Mouse (Mus musculus) liver, embryonic 14.5 days (tissue): ENCODE results near the gene Rtn2. TPM values are rescaled to one million over a fixed set of nuclear protein-coding genes. Genes with fewer than 3 reads are reported as not detected.

Source experiments
- ATAC-seq: fragments of 200-750 bp; cut with Nextera tagmentation; 2 replicates; pipeline ENCODE4 v1.8.0; 2017; ENCODE audit warnings: moderate number of reproducible peaks, mild to moderate bottlenecking, moderate library complexity; ENCODE audit not compliant: insufficient read depth
- DNase-seq, 3 experiments: peaks; one replicate each; pipeline ENCODE4 v3.0.0-alpha.2; 2012 to 2013; ENCODE audit warnings: low read depth in 3 of 3, low spot score in 3 of 3
- H3K27ac ChIP-seq: fragments of 300-500 bp; sonication (generic); 2 replicates; pipeline ENCODE4 v1.5.1; 2014; ENCODE audit warnings: moderate library complexity, mild to moderate bottlenecking, control low read depth, inconsistent platforms
- H3K27me3 ChIP-seq: fragments of 300-500 bp; sonication (generic); 2 replicates; pipeline ENCODE4 v1.6.1; 2014; ENCODE audit warnings: mild to moderate bottlenecking, low read length, moderate library complexity; ENCODE audit not compliant: control insufficient read depth, insufficient read depth
- H3K36me3 ChIP-seq: fragments of 300-500 bp; sonication (generic); replicated peaks from 2 replicates; pipeline ENCODE4 v1.6.1; 2014; ENCODE audit warnings: low read depth; ENCODE audit not compliant: control insufficient read depth, insufficient read depth
- H3K4me1 ChIP-seq, 2 experiments: fragments of 200-500 bp in 1 of 2; fragments of 300-500 bp in 1 of 2; sonication (generic) in 1 of 2; replicated peaks; 2 replicates each; pipeline ENCODE4 v1.6.1; 2012 to 2014; ENCODE audit warnings: antibody characterized with exemption in 1 of 2, inconsistent platforms in 1 of 2, low read length in 1 of 2; ENCODE audit not compliant: control insufficient read depth in 2 of 2, insufficient read depth in 2 of 2
- H3K4me2 ChIP-seq: fragments of 300-500 bp; sonication (generic); 2 replicates; pipeline ENCODE4 v1.6.1; 2014; ENCODE audit warnings: low read depth, mild to moderate bottlenecking, control low read depth, moderate library complexity
- H3K4me3 ChIP-seq, 2 experiments: fragments of 200-500 bp in 1 of 2; fragments of 300-500 bp in 1 of 2; sonication (generic) in 1 of 2; 2 replicates each; pipeline ENCODE4 v1.5.1; 2012 to 2014; ENCODE audit warnings: low read depth in 2 of 2, low read length in 2 of 2, mild to moderate bottlenecking in 2 of 2, control low read depth in 1 of 2, inconsistent platforms in 1 of 2, moderate library complexity in 1 of 2; ENCODE audit not compliant: insufficient read depth in 1 of 2
- H3K9ac ChIP-seq: fragments of 300-500 bp; sonication (generic); replicated peaks from 2 replicates; pipeline ENCODE4 v1.6.1; 2014; ENCODE audit warnings: mild to moderate bottlenecking, control low read depth, moderate library complexity
- H3K9me3 ChIP-seq: fragments of 300-500 bp; sonication (generic); 2 replicates; pipeline ENCODE4 v1.6.1; 2016; ENCODE audit warnings: low read length, mixed read lengths; ENCODE audit not compliant: control insufficient read depth
- CTCF ChIP-seq: IDR thresholded peaks from 2 replicates; pipeline ENCODE4 v1.5.1; 2016; ENCODE audit warnings: antibody characterized with exemption, low read depth, control low read depth
- EP300 ChIP-seq: IDR thresholded peaks from 2 replicates; pipeline ENCODE4 v1.6.1; 2016; ENCODE audit warnings: antibody characterized with exemption, low read depth
- WGBS: fragments of 180-500 bp; shearing (Covaris S2); extraction: QIAGEN DNeasy Blood & Tissue Kit; methylation state at CpG from one replicate; pipeline ENCODE4 v1.1.7; 2014; ENCODE audit not compliant: insufficient replicate concordance; 5-methylcytosine and 5-hydroxymethylcytosine counted together
- polyA plus RNA-seq, 2 experiments: library from polyadenylated mRNA; depleted of rRNA in 1 of 2; stranded (reverse) in 1 of 2; unstranded in 1 of 2; fragments of >200 nt; fragmentation: Nextera tagmentation in 1 of 2; extraction: Ambion mirVana in 1 of 2; gene quantifications; 2 replicates each; pipeline versions ENCODE4 v1.2.1 to v1.2.3; 2012 to 2014

Rtn2 gene
- polyA plus RNA-seq, 2 experiments: 2.6 to 2.9 TPM

DNA sequence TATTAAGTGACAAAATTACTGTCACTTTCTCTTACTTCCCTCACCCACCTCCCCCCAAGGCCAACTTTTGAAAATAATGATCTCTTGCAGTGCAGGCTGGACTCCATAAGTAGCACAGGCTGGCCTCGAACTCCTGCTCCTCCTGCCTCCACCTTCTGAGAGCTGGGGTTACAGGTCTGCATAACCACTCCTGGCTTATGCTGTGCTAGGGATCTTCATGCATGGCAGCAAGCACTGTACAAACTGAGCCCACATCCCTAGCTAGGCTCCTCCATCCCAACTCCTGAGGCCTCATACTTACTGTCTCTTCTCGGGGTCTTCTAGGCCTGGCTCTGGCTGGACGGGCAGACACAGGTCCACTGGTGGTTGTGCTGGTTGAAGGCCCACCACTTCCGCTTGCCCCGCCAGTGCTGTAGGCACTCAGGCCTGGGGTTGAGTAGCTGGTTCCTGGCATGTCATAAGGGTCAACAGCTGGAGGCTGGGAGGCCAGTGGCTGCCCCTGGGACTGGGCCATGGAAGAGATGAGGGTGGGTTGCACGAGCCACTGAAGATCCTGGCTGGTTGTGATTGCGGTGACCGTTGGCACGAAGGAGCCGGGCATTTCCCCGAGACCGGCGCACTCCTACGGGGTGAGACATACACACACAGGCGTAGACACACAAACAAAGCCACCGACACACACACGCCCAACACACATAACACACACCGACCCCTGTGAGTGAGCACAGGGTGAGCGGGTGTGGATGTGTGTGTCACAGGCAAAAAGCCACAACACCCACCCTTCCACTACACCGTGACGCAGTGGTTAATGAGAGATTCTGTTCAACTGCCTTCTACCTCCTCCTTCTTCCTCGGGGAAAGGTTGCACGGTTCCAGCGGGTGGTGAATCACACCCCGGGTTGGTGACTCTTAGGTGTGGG lies 24.7 kb downstream of the Rtn2 start:
- 62% methylated on average over 25 of the region's 25 CpGs for WGBS
- TF ChIP-seq CTCF: no peak
- TF ChIP-seq EP300: no peak
- Histone ChIP-seq H3K27ac (no peak overlapping the region), H3K27me3 (peaks cover 66% of the 10 kb centered on the region), H3K4me2 (no peak overlapping the region; the same call in 1 of the 2 replicates), H3K4me3 (no peak overlapping the region), H3K9ac (no peak overlapping the region), H3K4me1 (peaks cover 3 to 11% of the 10 kb centered on the region in 2 experiments; a peak in 3 of 4 replicates), H3K36me3 (no peaks in the 10 kb centered on the region), H3K9me3 (no peaks in the 10 kb centered on the region)
- DNase-seq: no peak
- ATAC-seq: no peak

DNA sequence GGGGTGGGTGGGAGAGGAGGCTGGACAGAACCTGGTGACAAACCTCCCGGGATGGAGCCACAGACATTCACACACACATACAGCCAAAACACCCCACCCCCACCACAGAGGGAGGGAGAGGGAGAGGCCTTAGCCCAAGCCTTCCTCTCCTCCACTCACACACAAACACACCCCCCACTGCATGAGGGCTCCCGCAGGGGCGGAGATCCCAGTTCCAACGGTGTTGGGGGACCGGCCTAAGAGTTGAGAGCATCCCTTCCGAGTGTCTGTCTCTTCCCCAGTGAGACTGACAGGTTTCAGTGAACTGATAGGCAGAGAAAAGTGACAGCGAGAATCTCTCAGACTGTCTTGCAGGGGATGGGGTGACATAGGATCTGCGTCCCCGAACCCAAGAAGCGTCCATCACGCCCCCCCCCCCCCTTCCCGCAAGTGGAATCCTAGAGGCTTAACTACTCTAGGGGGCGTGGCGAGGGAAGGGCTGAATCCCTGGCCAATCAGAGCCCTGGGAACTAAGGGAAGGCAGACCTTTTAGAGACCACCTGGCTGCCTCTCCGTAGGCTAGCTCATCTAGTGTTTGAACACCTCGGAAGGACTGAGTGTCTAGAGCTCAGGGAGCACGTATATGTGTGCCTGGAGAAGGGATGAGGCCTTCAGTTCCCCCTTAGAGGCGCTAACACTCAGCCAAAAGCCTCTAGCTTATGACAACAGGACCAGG lies 25.5 kb downstream of the Rtn2 start:
- Histone ChIP-seq H3K27me3 (peaks cover 57% of the 10 kb centered on the region), H3K4me3 (peak overlapping the region; percentile 60 to 80), H3K9ac (peak overlapping the region; percentile 52), H3K4me2 (peak overlapping the region; percentile 87), H3K36me3 (no peaks in the 10 kb centered on the region), H3K9me3 (no peaks in the 10 kb centered on the region), H3K4me1 (peaks cover 3 to 11% of the 10 kb centered on the region in 2 experiments; a peak in 3 of 4 replicates), H3K27ac (no peak overlapping the region; the same call in 1 of the 2 replicates)
- ATAC-seq (peak; percentile 34), DNase-seq (peak in 1 of 3 experiments; percentile 54)
- 3% methylated on average over 18 of the region's 18 CpGs for WGBS
- TF ChIP-seq CTCF (no peak), EP300 (no peak)

DNA sequence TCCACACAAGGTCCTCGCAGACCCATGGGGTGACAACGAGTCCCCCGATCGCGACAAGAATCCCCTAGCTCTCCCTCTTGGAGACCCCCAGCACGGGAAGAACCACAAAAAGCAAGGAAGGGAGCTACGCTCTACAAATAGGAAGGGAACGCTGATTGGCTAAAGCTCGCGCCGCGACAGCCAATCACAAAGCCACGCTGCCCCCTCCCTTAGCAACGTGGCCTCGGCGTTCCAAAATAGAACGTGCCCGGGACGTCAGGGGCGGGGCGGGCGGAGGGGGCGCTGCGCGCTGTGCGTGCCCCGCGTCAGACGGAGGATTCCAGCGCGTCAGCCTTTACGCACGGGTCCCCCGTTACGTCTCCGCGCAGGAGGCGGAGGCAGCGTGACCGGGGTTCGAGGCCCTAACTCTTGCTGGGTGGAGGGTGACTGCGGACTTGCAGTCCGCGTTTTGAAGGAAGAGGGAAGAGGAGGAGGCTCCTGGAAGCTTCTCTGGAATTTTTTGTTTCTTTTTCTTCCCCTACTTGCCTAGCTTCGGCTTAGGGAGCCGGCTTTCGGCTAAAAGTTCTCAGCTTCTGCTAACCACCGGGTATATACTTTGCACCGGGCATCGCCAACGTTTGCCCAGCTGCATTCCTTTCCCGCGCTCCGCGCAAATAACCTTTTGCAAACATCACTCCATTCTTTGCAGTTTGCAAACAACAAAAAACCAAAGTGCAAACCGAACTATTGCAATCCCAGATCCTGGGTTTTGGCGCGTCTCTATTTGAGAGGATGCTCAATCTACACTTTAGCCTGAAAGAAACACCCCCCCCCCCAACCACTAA lies 26.2 kb downstream of the Rtn2 start:
- no peaks in the 10 kb centered on the region for H3K36me3 ChIP-seq
- H3K4me3 ChIP-seq: peak overlapping the region; percentile 60 to 80
- H3K27me3 ChIP-seq: peaks cover 50% of the 10 kb centered on the region
- peaks cover 3 to 11% of the 10 kb centered on the region in 2 experiments; a peak in 3 of 4 replicates for H3K4me1 ChIP-seq
- peak overlapping the region; percentile 52 for H3K9ac ChIP-seq
- DNase-seq (peak; percentile 73 to 86 (median 80)), ATAC-seq (peak; percentile 82)
- H3K4me2 ChIP-seq: peak overlapping the region; percentile 87
- WGBS: under 1% methylated on average over 58 of the region's 58 CpGs
- no peaks in the 10 kb centered on the region for H3K9me3 ChIP-seq
- H3K27ac ChIP-seq: no peak overlapping the region; the same call in 1 of the 2 replicates
- TF ChIP-seq CTCF: peak; percentile 51
- no peak for TF ChIP-seq EP300

- peaks cover 47% of the 10 kb centered on the region for H3K27me3 ChIP-seq
- H3K9ac ChIP-seq: peak overlapping the region; percentile 40
- H3K4me2 ChIP-seq: peak overlapping the region; percentile 87
- no peaks in the 10 kb centered on the region for H3K36me3 ChIP-seq
- H3K9me3 ChIP-seq: no peaks in the 10 kb centered on the region
- DNase-seq (no peak), ATAC-seq (no peak)
- H3K27ac ChIP-seq: no peak overlapping the region
- under 1% methylated on average over 48 of the region's 48 CpGs for WGBS
- no peak for TF ChIP-seq CTCF
- TF ChIP-seq EP300: no peak
- peak overlapping the region; percentile 60 to 63 for H3K4me3 ChIP-seq
- peaks cover 3 to 11% of the 10 kb centered on the region in 2 experiments; a peak in 3 of 4 replicates for H3K4me1 ChIP-seq
These were observed 27.0 kb downstream of the Rtn2 start for GRCm38 (mm10) chr7:19309278-19309883.
